Mouse (Mus musculus): ENCODE results near the gene Lrrc8b. TPM values are rescaled to one million over a fixed set of nuclear protein-coding genes. Genes with fewer than 3 reads are reported as not detected.

The Lrrc8b gene
- polyA plus RNA-seq, 1 experiment from 2014 or later, result 23.0 TPM

- no peaks in the 10 kb centered on the region for H3K36me3 ChIP-seq (replicated peaks; ENCODE audit: control insufficient read depth, insufficient read depth)
- no peaks in the 10 kb centered on the region for H3K27me3 ChIP-seq (ENCODE audit: control insufficient read depth, insufficient read depth, low read length)
- H3K27ac ChIP-seq, result peak overlapping the region; percentile 82
- DNase-seq (ENCODE audit: low spot score) (no peak), ATAC-seq (ENCODE audit: low FRiP score) (peak; percentile 61)
- peak overlapping the region; percentile 72 for H3K4me3 ChIP-seq (replicated peaks; ENCODE audit: low read length)
- H3K9ac ChIP-seq, result peak overlapping the region; percentile 85
- peaks cover 22% of the 10 kb centered on the region for H3K4me1 ChIP-seq (replicated peaks; ENCODE audit: control insufficient read depth, insufficient read depth, low read length)
- 1% methylated on average over 16 of the region's 16 CpGs for WGBS
- H3K9me3 ChIP-seq (ENCODE audit: control insufficient read depth, low read length), result no peaks in the 10 kb centered on the region
- peak overlapping the region; percentile 92 for H3K4me2 ChIP-seq (replicated peaks)
These were observed 103.1 kb downstream of the Lrrc8b start for GRCm38 (mm10) chr5:105518626-105519095.

DNA sequence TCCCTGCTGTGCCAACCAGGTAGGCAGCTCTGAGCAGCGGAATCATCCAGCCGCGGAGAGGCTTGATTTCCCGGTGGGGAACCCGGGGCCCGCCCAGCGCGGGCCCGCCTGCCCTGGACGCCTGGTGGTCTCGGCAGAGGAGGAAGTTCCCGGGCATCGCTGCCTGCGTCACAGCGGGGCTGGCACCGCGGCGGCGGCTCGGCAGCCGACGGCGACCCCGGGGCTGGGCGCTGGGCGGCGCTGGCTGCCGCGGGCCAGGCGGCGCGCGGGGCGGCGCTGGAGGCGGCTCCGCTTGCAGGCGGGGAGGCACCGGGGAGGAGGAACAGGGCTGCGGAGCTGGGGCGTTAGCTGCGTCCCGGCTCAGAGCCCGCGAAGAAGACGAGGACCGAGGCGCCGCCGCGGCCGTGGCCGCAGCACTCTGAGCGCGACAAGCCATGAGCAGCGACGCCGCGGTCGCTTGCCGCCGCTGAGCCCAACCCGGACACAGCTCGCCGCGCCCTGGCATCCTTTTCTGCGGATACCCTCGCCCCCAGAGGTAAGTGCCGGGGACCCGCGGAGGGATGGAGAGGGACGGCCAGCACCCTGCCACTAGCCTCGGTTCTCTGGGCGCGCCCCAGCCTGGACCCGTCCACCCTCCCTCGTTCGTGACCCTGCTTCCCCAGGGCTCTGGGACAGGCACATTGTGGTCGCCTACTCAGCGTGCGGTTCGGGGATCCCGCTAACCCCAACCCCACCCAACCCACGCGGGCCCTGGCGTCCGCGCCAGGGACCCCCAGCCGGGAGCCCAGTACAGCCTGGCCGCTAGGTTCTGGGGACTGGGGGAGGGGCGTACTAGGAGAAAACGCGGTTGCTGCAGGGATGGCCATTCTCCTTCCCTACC, 103.8 kb downstream of the Lrrc8b start, which contains the start of gene Lrrc8c:
TSS of gene Lrrc8c (plus strand) at position 293 of the 880 bp plus-strand sequence.
- peak within 1 kb of the TSS; percentile 82 for H3K27ac ChIP-seq
- under 1% methylated on average over 79 of the region's 93 CpGs for WGBS
- no peaks in the 10 kb centered on the region for H3K27me3 ChIP-seq (ENCODE audit: control insufficient read depth, insufficient read depth, low read length)
- H3K9me3 ChIP-seq (ENCODE audit: control insufficient read depth, low read length), result no peaks in the 10 kb centered on the region
- H3K4me2 ChIP-seq (replicated peaks), result peak within 1 kb of the TSS; percentile 92
- ATAC-seq (ENCODE audit: low FRiP score) (peak; percentile 93), DNase-seq (ENCODE audit: low spot score) (peak; percentile 81)
- H3K4me1 ChIP-seq (replicated peaks; ENCODE audit: control insufficient read depth, insufficient read depth, low read length), result peaks cover 22% of the 10 kb centered on the region
- no peaks in the 10 kb centered on the region for H3K36me3 ChIP-seq (replicated peaks; ENCODE audit: control insufficient read depth, insufficient read depth)
- peak within 1 kb of the TSS; percentile 72 for H3K4me3 ChIP-seq (replicated peaks; ENCODE audit: low read length)
- H3K9ac ChIP-seq, result peak within 1 kb of the TSS; percentile 85

GRCm38 (mm10) chr5:105519976-105520300, 104.4 kb downstream of the Lrrc8b start:
- ATAC-seq (ENCODE audit: low FRiP score) (no peak), DNase-seq (ENCODE audit: low spot score) (no peak)
- Histone ChIP-seq H3K9ac (peak overlapping the region; percentile 85), H3K4me2 (replicated peaks) (peak overlapping the region; percentile 92), H3K36me3 (replicated peaks; ENCODE audit: control insufficient read depth, insufficient read depth) (no peaks in the 10 kb centered on the region), H3K4me3 (replicated peaks; ENCODE audit: low read length) (peak overlapping the region; percentile 72), H3K4me1 (replicated peaks; ENCODE audit: control insufficient read depth, insufficient read depth, low read length) (peaks cover 22% of the 10 kb centered on the region), H3K27me3 (ENCODE audit: control insufficient read depth, insufficient read depth, low read length) (no peaks in the 10 kb centered on the region), H3K9me3 (ENCODE audit: control insufficient read depth, low read length) (no peaks in the 10 kb centered on the region), H3K27ac (0 out of 2 replicates have a peak overlapping the region, but pooled peaks have one; percentile 14)
- WGBS, result 3% methylated on average over 5 of the region's 5 CpGs

DNA sequence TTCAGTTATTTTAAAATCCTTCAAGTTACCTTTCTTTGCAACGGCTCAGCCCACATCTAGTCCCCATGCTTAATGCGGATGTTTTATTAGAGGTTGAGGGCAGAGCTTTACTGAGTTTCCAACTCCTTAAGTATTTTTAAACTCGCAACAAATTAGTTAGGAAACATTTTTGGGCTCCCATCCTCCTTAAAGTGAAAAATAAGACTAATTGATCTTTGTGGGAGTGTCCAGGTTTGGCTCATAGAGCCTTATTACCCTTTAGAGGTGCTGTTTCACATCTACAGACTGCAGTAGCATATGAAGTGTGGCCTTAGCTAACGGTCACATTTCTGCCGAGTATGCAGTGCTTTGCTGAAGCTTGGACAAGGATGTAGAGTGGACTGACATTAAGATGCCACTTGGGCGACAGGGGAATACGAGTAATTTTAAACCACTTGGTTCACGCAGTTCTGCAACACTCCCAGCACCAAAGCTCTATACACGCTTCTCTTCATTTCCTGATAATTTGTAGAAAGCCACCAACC, 104.9 kb downstream of the Lrrc8b start:
- no peak overlapping the region for H3K27ac ChIP-seq
- ATAC-seq (ENCODE audit: low FRiP score) (no peak), DNase-seq (ENCODE audit: low spot score) (no peak)
- peak overlapping the region; percentile 72 for H3K4me3 ChIP-seq (replicated peaks; ENCODE audit: low read length)
- peaks cover 22% of the 10 kb centered on the region for H3K4me1 ChIP-seq (replicated peaks; ENCODE audit: control insufficient read depth, insufficient read depth, low read length)
- no peaks in the 10 kb centered on the region for H3K27me3 ChIP-seq (ENCODE audit: control insufficient read depth, insufficient read depth, low read length)
- peak overlapping the region; percentile 92 for H3K4me2 ChIP-seq (replicated peaks)
- no peaks in the 10 kb centered on the region for H3K9me3 ChIP-seq (ENCODE audit: control insufficient read depth, low read length)
- 54% methylated on average over 9 of the region's 9 CpGs for WGBS
- no peaks in the 10 kb centered on the region for H3K36me3 ChIP-seq (replicated peaks; ENCODE audit: control insufficient read depth, insufficient read depth)
- peak overlapping the region; percentile 85 for H3K9ac ChIP-seq

GRCm38 (mm10) chr5:105523452-105523851, 107.9 kb downstream of the Lrrc8b start:
- H3K4me2 ChIP-seq (replicated peaks), result no peak overlapping the region
- no peak overlapping the region for H3K4me3 ChIP-seq (replicated peaks; ENCODE audit: low read length)
- DNase-seq (ENCODE audit: low spot score), result no peak
- WGBS, result 83% methylated on average over 3 of the region's 3 CpGs
- H3K4me1 ChIP-seq (replicated peaks; ENCODE audit: control insufficient read depth, insufficient read depth, low read length), result peaks cover 15% of the 10 kb centered on the region
- no peaks in the 10 kb centered on the region for H3K36me3 ChIP-seq (replicated peaks; ENCODE audit: control insufficient read depth, insufficient read depth)
- no peaks in the 10 kb centered on the region for H3K9me3 ChIP-seq (ENCODE audit: control insufficient read depth, low read length)
- no peaks in the 10 kb centered on the region for H3K27me3 ChIP-seq (ENCODE audit: control insufficient read depth, insufficient read depth, low read length)
- no peak overlapping the region for H3K27ac ChIP-seq
- no peak for ATAC-seq (ENCODE audit: low FRiP score)
- no peak overlapping the region for H3K9ac ChIP-seq

DNA sequence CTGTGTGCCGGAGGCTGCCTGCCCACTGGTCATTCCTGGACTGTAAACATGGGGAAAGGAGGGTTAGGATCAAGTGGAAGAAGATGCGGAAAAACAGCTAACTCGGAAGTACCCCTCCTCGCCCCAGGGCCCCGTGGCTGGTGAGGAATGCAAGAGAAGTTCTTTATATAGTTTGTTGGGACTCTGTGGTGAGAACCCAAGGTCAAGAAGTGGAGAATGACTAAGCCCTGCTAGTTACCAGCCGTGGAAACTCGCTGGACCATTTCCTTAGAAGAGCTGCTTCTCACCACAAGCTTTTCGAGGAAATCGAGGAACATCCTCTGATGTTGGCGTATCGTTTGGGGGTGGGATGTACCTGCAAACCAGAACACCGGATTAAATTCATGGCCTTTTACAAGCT, 109.4 kb downstream of the Lrrc8b start:
- Histone ChIP-seq H3K4me3 (replicated peaks; ENCODE audit: low read length) (no peak overlapping the region), H3K9ac (no peak overlapping the region), H3K4me1 (replicated peaks; ENCODE audit: control insufficient read depth, insufficient read depth, low read length) (peaks cover 10% of the 10 kb centered on the region; the same call in 1 of the 2 replicates), H3K4me2 (replicated peaks) (no peak overlapping the region), H3K36me3 (replicated peaks; ENCODE audit: control insufficient read depth, insufficient read depth) (no peaks in the 10 kb centered on the region), H3K27me3 (ENCODE audit: control insufficient read depth, insufficient read depth, low read length) (no peaks in the 10 kb centered on the region), H3K9me3 (ENCODE audit: control insufficient read depth, low read length) (no peaks in the 10 kb centered on the region), H3K27ac (no peak overlapping the region)
- ATAC-seq (ENCODE audit: low FRiP score) (no peak), DNase-seq (ENCODE audit: low spot score) (no peak)
- 93% methylated on average over 12 of the region's 12 CpGs for WGBS

GRCm38 (mm10) chr5:105526107-105526645, 110.6 kb downstream of the Lrrc8b start:
- DNase-seq (ENCODE audit: low spot score), result no peak
- no peak for ATAC-seq (ENCODE audit: low FRiP score)
- no peak overlapping the region for H3K27ac ChIP-seq
- WGBS, result 94% methylated on average over 4 of the region's 4 CpGs
- H3K9ac ChIP-seq, result no peak overlapping the region
- no peaks in the 10 kb centered on the region for H3K27me3 ChIP-seq (ENCODE audit: control insufficient read depth, insufficient read depth, low read length)
- H3K4me3 ChIP-seq (replicated peaks; ENCODE audit: low read length), result no peak overlapping the region
- H3K9me3 ChIP-seq (ENCODE audit: control insufficient read depth, low read length), result no peaks in the 10 kb centered on the region
- H3K4me1 ChIP-seq (replicated peaks; ENCODE audit: control insufficient read depth, insufficient read depth, low read length), result no peaks in the 10 kb centered on the region
- no peak overlapping the region for H3K4me2 ChIP-seq (replicated peaks)
- H3K36me3 ChIP-seq (replicated peaks; ENCODE audit: control insufficient read depth, insufficient read depth), result no peaks in the 10 kb centered on the region

- 93% methylated on average over 9 of the region's 9 CpGs for WGBS
- ATAC-seq (ENCODE audit: low FRiP score), result no peak
- no peak for DNase-seq (ENCODE audit: low spot score)
These were observed 111.2 kb downstream of the Lrrc8b start for GRCm38 (mm10) chr5:105526766-105527165.

More at GRCm38 (mm10) chr5:105526766-105527165, 111.2 kb downstream of the Lrrc8b start:
- Histone ChIP-seq H3K36me3 (replicated peaks; ENCODE audit: control insufficient read depth, insufficient read depth) (no peaks in the 10 kb centered on the region), H3K9me3 (ENCODE audit: control insufficient read depth, low read length) (no peaks in the 10 kb centered on the region), H3K4me1 (replicated peaks; ENCODE audit: control insufficient read depth, insufficient read depth, low read length) (no peaks in the 10 kb centered on the region), H3K9ac (no peak overlapping the region), H3K4me3 (replicated peaks; ENCODE audit: low read length) (no peak overlapping the region), H3K4me2 (replicated peaks) (no peak overlapping the region), H3K27ac (no peak overlapping the region), H3K27me3 (ENCODE audit: control insufficient read depth, insufficient read depth, low read length) (no peaks in the 10 kb centered on the region)

Data from hindbrain, embryonic 14.5 days (tissue).